Mouse (Mus musculus) bone marrow, adult 2 months (tissue): ENCODE results near the gene Alcam.

Source experiments
- CTCF ChIP-seq: fragments of 200-500 bp; IDR thresholded peaks from 2 replicates; pipeline ENCODE4 v1.5.1; 2011; ENCODE audit warnings: low read length, control low read depth; ENCODE audit not compliant: control insufficient read depth, insufficient read depth
- POLR2A ChIP-seq: fragments of 200-500 bp; IDR thresholded peaks from 2 replicates; pipeline ENCODE4 v1.6.1; 2011; ENCODE audit warnings: low read depth, mild to moderate bottlenecking, control low read depth, low read length, borderline replicate concordance; ENCODE audit not compliant: control insufficient read depth

DNA sequence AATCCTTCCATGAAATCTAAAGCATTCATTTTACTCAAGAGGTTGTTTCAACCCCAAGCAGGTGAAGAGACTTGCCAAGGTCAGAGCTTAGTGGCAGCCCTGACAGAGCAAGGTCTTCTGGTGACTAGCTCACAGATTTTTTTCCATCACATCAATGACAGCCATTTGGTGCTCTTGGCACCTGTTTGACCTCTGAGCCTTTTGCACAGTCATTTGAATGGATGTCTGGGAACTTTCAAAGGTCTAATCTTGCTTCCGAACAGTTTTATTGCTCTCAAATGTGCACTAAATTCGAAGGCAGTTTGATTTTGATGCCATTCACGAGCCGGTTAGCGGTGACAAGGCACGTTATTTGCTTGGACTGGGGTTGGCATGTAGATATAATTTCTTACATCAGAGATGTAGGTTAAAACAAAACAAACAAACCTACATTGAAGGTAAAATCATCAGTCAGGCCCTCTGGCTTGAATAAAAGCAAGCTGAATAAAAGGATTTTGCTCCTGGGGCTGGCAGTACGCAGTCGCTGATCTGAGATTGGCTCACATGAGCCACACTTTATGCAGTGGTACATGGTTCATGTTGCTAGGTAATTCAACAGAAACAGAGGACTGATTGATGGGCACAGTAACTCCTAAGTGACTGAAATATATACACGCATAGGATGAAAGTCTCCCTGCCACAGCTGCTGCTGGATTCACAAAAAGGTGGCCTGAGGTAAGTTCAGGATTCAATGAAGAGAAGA, 150.9 kb downstream of the Alcam start:
- no peak for TF ChIP-seq POLR2A
- TF ChIP-seq CTCF = no peak
